Mouse (Mus musculus): ENCODE measurements at regions not wholly inside any gene's neighbourhood (a gene's known extent, or its start where the extent isn't known, plus 50 kb on each side); places are given as distances from the start of the nearest gene placed in this dataset.
A peak's percentile ranks its signal among the peaks of the same experiment; 100 is the strongest.

- DNase-seq (ENCODE audit: low spot score) = no peak
These were observed 424.6 kb downstream of the Ptprc start for GRCm38 (mm10) chr1:137750894-137751293.

- no peak for DNase-seq (ENCODE audit: low spot score)
These were observed 429.4 kb downstream of the Ptprc start for GRCm38 (mm10) chr1:137746129-137746528.

- no peak for DNase-seq (ENCODE audit: low spot score)
These were observed 437.2 kb downstream of the Ptprc start for GRCm38 (mm10) chr1:137738157-137738851.

- DNase-seq (ENCODE audit: low spot score) = no peak
These were observed 471.6 kb downstream of the Ptprc start for GRCm38 (mm10) chr1:137703882-137704281.

- DNase-seq (ENCODE audit: low spot score) = no peak
These were observed 476.6 kb downstream of the Ptprc start for GRCm38 (mm10) chr1:137698876-137699275.

GRCm38 (mm10) chr1:137697289-137697688, 478.2 kb downstream of the Ptprc start:
- DNase-seq (ENCODE audit: low spot score) = no peak

GRCm38 (mm10) chr1:137696796-137697195, 478.7 kb downstream of the Ptprc start:
- no peak for DNase-seq (ENCODE audit: low spot score)

GRCm38 (mm10) chr1:137695751-137696150, 479.8 kb downstream of the Ptprc start:
- no peak for DNase-seq (ENCODE audit: low spot score)

- DNase-seq (ENCODE audit: low spot score) = no peak
These were observed 483.0 kb downstream of the Ptprc start for GRCm38 (mm10) chr1:137692525-137692924.

GRCm38 (mm10) chr1:137690860-137691595, 484.5 kb downstream of the Ptprc start:
- no peak for DNase-seq (ENCODE audit: low spot score)

- DNase-seq (ENCODE audit: low spot score) = no peak
These were observed 504.9 kb downstream of the Ptprc start for GRCm38 (mm10) chr1:137670650-137671049.

- no peak for DNase-seq (ENCODE audit: low spot score)
These were observed 505.7 kb downstream of the Ptprc start for GRCm38 (mm10) chr1:137669849-137670248.

GRCm38 (mm10) chr1:137658141-137658540, 517.4 kb downstream of the Ptprc start:
- DNase-seq (ENCODE audit: low spot score) = no peak

- DNase-seq (ENCODE audit: low spot score) = peak; percentile 72
These were observed 518.5 kb downstream of the Ptprc start for GRCm38 (mm10) chr1:137656900-137657458.

- no peak for DNase-seq (ENCODE audit: low spot score)
These were observed 521.3 kb downstream of the Ptprc start for GRCm38 (mm10) chr1:137654171-137654570.

- DNase-seq (ENCODE audit: low spot score) = no peak
These were observed 522.0 kb downstream of the Ptprc start for GRCm38 (mm10) chr1:137653495-137653894.

GRCm38 (mm10) chr1:137650629-137651028, 524.9 kb downstream of the Ptprc start:
- DNase-seq (ENCODE audit: low spot score) = no peak

- DNase-seq (ENCODE audit: low spot score) = no peak
These were observed 525.4 kb downstream of the Ptprc start for GRCm38 (mm10) chr1:137650082-137650481.

- DNase-seq (ENCODE audit: low spot score) = no peak
These were observed 526.7 kb downstream of the Ptprc start for GRCm38 (mm10) chr1:137648832-137649231.

GRCm38 (mm10) chr1:137644601-137645040, 530.9 kb downstream of the Ptprc start:
- no peak for DNase-seq (ENCODE audit: low spot score)

GRCm38 (mm10) chr1:137643508-137643907, 532.0 kb downstream of the Ptprc start:
- DNase-seq (ENCODE audit: low spot score) = no peak

- DNase-seq (ENCODE audit: low spot score) = peak; percentile 73
These were observed 534.7 kb downstream of the Ptprc start for GRCm38 (mm10) chr1:137640848-137641247.

- peak; percentile 63 for DNase-seq (ENCODE audit: low spot score)
These were observed 538.6 kb downstream of the Ptprc start for GRCm38 (mm10) chr1:137636947-137637346.

Data from embryo, embryonic 10.5 days (tissue).